ENCODE assay signal across 10 mouse cellular contexts in genomic region chr4:59546285-59547071, GRCm38 (mm10). TPM values are rescaled to one million over a fixed set of nuclear protein-coding genes. Genes with fewer than 3 reads are reported as not detected.
DNase-seq lines count a peak whose midpoint lies in the region; ATAC-seq and TF ChIP-seq lines count a peak whose summit lies in the region.
"Had no signal": no experiment of that assay in that cellular context is flagged by ENCODE, and none has a peak within 500 bp of the region (broad histone marks: within the 10 kb centered on the region; RNA-seq: fewer than 3 reads in every experiment).

No protein-coding gene starts in this region.

- H3K4me1 ChIP-seq in heart, postnatal 0 days (ENCODE audit: control insufficient read depth, insufficient read depth) = 0 out of 2 replicates have a peak, but pooled peaks cover 10% of the 10 kb centered on the region
- H3K4me1 ChIP-seq in spleen, adult 2 months (ENCODE audit: control insufficient read depth, insufficient read depth, insufficient read length) = peaks cover 7% of the 10 kb centered on the region
- peaks cover 20% of the 10 kb centered on the region for H3K4me1 ChIP-seq in liver, embryonic 11.5 days (replicated peaks; ENCODE audit: control insufficient read depth, insufficient read depth, low read length)

- H3K9me3 ChIP-seq in heart, postnatal 0 days (replicated peaks; ENCODE audit: control insufficient read depth, low read length) = no peaks in the 10 kb centered on the region
- H3K9me3 ChIP-seq in liver, embryonic 11.5 days (ENCODE audit: control insufficient read depth, low read length) = no peaks in the 10 kb centered on the region

- peak overlapping the region; percentile 87; the same call in 1 of the 2 replicates for H3K4me3 ChIP-seq in heart, postnatal 0 days (ENCODE audit: low read depth, low read length)
- H3K4me3 ChIP-seq in spleen, adult 2 months (ENCODE audit: extremely low read depth, insufficient read depth, insufficient read length) = peak overlapping the region; percentile 35; the same call in 1 of the 2 replicates
- peak overlapping the region; percentile 94 for H3K4me3 ChIP-seq in liver, embryonic 11.5 days (ENCODE audit: low read depth, low read length)

- no peaks in the 10 kb centered on the region for H3K36me3 ChIP-seq in heart, postnatal 0 days (replicated peaks; ENCODE audit: control insufficient read depth, insufficient read depth, low read length)
- no peaks in the 10 kb centered on the region for H3K36me3 ChIP-seq in spleen, adult 2 months (ENCODE audit: control insufficient read depth, insufficient read depth, low read length)
- no peaks in the 10 kb centered on the region for H3K36me3 ChIP-seq in liver, embryonic 11.5 days (ENCODE audit: control insufficient read depth, insufficient read depth, low read length)

- intact Hi-C loops in heart, postnatal 36 days (cut with DNase I) = loop anchor here (5.0 kb wide), 1 partner anchor 49 kb away; no protein-coding TSS in a partner anchor

- H3K9ac ChIP-seq in heart, postnatal 0 days (replicated peaks; ENCODE audit: low read depth, low read length) = no peak overlapping the region
- H3K9ac ChIP-seq in liver, embryonic 11.5 days (ENCODE audit: low read depth, low read length) = peak overlapping the region; percentile 34; the same call in 1 of the 2 replicates

- DNase-seq in heart, postnatal 0 days (ENCODE audit: low spot score) = no peak
- DNase-seq in heart, postnatal 36 days = no peak
- DNase-seq in spleen, adult 2 months (ENCODE audit: low read depth in 1 of 2, low spot score in 2 of 2) = no peak
- DNase-seq in spleen, postnatal 4 days (ENCODE audit: low spot score in 2 of 2) = no peak
- no peak for DNase-seq in liver, embryonic 11.5 days (ENCODE audit: low spot score)
- DNase-seq in cerebellum, adult 9-10 months = no peak
- no peak for DNase-seq in frontal cortex, postnatal 10 days (ENCODE audit: low spot score in 2 of 2)
- DNase-seq in adipocyte (ENCODE audit: low spot score) = no peak
- DNase-seq: cerebellum, postnatal 36 days had no signal

- H3K27me3 ChIP-seq in heart, postnatal 0 days (ENCODE audit: control insufficient read depth, insufficient read depth, low read length) = no peaks in the 10 kb centered on the region
- no peaks in the 10 kb centered on the region for H3K27me3 ChIP-seq in spleen, adult 2 months (ENCODE audit: control insufficient read depth, insufficient read depth, low read length)
- no peaks in the 10 kb centered on the region for H3K27me3 ChIP-seq in liver, embryonic 11.5 days (replicated peaks; ENCODE audit: control insufficient read depth, insufficient read depth, low read length)
- H3K27me3 ChIP-seq: Patski had no signal

- H3K4me2 ChIP-seq in heart, postnatal 0 days (ENCODE audit: low read depth, low read length) = peak overlapping the region; percentile 94
- peak overlapping the region; percentile 92 for H3K4me2 ChIP-seq in liver, embryonic 11.5 days

- TF ChIP-seq CTCF in heart, postnatal 0 days (IDR thresholded peaks at IDR 0.05; ENCODE audit: low read depth) = no peak
- TF ChIP-seq CTCF in spleen, adult 2 months (IDR thresholded peaks at IDR 0.05; ENCODE audit: extremely low read depth, insufficient read depth, insufficient read length, insufficient replicate concordance) = no peak

- H3K27ac ChIP-seq in heart, postnatal 0 days (ENCODE audit: low read depth) = no peak overlapping the region
- H3K27ac ChIP-seq in spleen, adult 2 months (ENCODE audit: insufficient read depth, low read length) = no peak overlapping the region
- 0 out of 2 replicates have a peak overlapping the region, but pooled peaks have one; percentile 35 for H3K27ac ChIP-seq in liver, embryonic 11.5 days (ENCODE audit: low read depth, low read length)

- ATAC-seq in heart, postnatal 0 days (ENCODE audit: insufficient read depth, low read depth) = no peak
- ATAC-seq in liver, embryonic 11.5 days (replicated peaks; ENCODE audit: low FRiP score) = no peak
- ATAC-seq: Patski had no signal

- TF ChIP-seq POLR2A in spleen, adult 2 months (IDR thresholded peaks at IDR 0.05; ENCODE audit: low read depth, low read length) = no peak

- WGBS in heart, postnatal 0 days = 41% methylated on average over 7 of the region's 7 CpGs
- 12% methylated on average over 7 of the region's 7 CpGs for WGBS in spleen, adult 2 months
- WGBS in liver, embryonic 11.5 days = 52% methylated on average over 7 of the region's 7 CpGs

- TF ChIP-seq EP300 in heart, postnatal 0 days (IDR thresholded peaks at IDR 0.05; ENCODE audit: low read depth) = no peak

RNA-seq across cellular contexts. Expression of gene Ptbp3, which starts 2.7 kb away (rescaled TPM):
- 61.4 and 69.2 TPM in 2 replicates for total RNA-seq in heart, postnatal 0 days (2014; rRNA removed; ENCODE audit: low replicate concordance)
- polyA plus RNA-seq in heart, postnatal 0 days (2015; fragmentation: Nextera tagmentation; extraction: Ambion mirVana) = 14.9 and 15.3 TPM in 2 replicates
- 10 to 100 TPM; 30.4 to 31.2 TPM for total RNA-seq in heart, postnatal 36 days (2021)
- polyA plus RNA-seq in spleen, adult 2 months (2012; rRNA removed) = 49.8 and 53.0 TPM in 2 replicates
- 77.7 and 80.0 TPM in 2 replicates for polyA plus RNA-seq in liver, embryonic 11.5 days (2014; fragmentation: Nextera tagmentation; extraction: Ambion mirVana)

RNA-seq across cellular contexts. Expression of gene Hsdl2, which starts 34.9 kb away (rescaled TPM):
- total RNA-seq in heart, postnatal 0 days (2014; rRNA removed; ENCODE audit: low replicate concordance) = 68.4 and 117 TPM in 2 replicates
- polyA plus RNA-seq in heart, postnatal 0 days (2015; fragmentation: Nextera tagmentation; extraction: Ambion mirVana) = 262 and 267 TPM in 2 replicates
- 100 to 1,000 TPM; 240 to 258 TPM for total RNA-seq in heart, postnatal 36 days (2021)
- 3.0 and 4.5 TPM in 2 replicates for polyA plus RNA-seq in spleen, adult 2 months (2012; rRNA removed)
- 22.4 and 25.8 TPM in 2 replicates for polyA plus RNA-seq in liver, embryonic 11.5 days (2014; fragmentation: Nextera tagmentation; extraction: Ambion mirVana)

Comparison
In these comparisons a context has a peak if more than half of its experiments do, and no peak if none do; other contexts are left out.
1. H3K4me3 ChIP-seq: peak in every context shown above with its lines; median percentile 94 in liver, embryonic 11.5 days; 87 in heart, postnatal 0 days; 35 in spleen, adult 2 months.